In the genomic region with DNA sequence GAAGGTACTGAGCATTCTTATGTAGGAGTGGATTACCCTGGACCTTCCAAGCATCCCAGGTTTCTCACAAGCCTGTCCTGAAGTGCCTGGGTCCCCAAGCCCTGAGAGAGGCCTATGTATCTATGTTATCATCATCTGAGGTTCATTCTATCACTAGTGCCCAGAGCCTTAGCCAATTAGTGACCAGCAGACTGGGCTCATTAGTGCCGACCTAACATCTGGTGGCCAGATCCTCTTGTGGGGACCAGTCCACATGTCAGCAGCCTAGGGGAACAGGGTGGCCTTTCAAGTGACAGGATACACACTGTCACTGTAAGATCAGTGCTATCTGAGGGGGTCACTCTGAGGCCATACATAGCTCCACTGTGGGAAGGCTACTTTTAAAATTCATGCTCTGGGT, we compare ENCODE assay signal across 18 mouse cellular contexts. TPM values are rescaled to one million over a fixed set of nuclear protein-coding genes. Genes with fewer than 3 reads are reported as not detected.
"Had no signal": no experiment of that assay in that cellular context is flagged by ENCODE, and none has a peak within 500 bp of the region (broad histone marks: within the 10 kb centered on the region; RNA-seq: fewer than 3 reads in every experiment).

No protein-coding gene starts in this region.

- H3K9ac ChIP-seq: liver, embryonic 13.5 days; liver, postnatal 0 days; lung, embryonic 15.5 days; midbrain, embryonic 13.5 days had no signal

- H3K4me1 ChIP-seq: liver, embryonic 13.5 days; lung, embryonic 15.5 days; megakaryocyte, embryonic 14.5 days had no signal

- H3K4me2 ChIP-seq: liver, embryonic 13.5 days; lung, embryonic 15.5 days; midbrain, embryonic 13.5 days had no signal

- H3K9me3 ChIP-seq: liver, embryonic 13.5 days; lung, embryonic 15.5 days; megakaryocyte, embryonic 14.5 days; midbrain, embryonic 13.5 days had no signal

- H3K36me3 ChIP-seq: liver, embryonic 13.5 days; lung, embryonic 15.5 days; midbrain, embryonic 13.5 days had no signal

- DNase-seq: liver; liver, embryonic 13.5 days; liver, postnatal 0 days; lung, postnatal 14 days; right cerebral cortex, adult 18-20 months; right cerebral cortex, postnatal 25 days had no signal

- H3K4me3 ChIP-seq: layer of hippocampus, adult 2 months; liver, embryonic 13.5 days; lung, embryonic 15.5 days; megakaryocyte, embryonic 14.5 days; midbrain, embryonic 13.5 days had no signal

- H3K27ac ChIP-seq: layer of hippocampus, adult 2 months; liver, embryonic 13.5 days; lung, embryonic 15.5 days; macrophage; midbrain, embryonic 13.5 days; stomach, postnatal 0 days had no signal

- ATAC-seq: intestine, postnatal 0 days; liver, postnatal 0 days; midbrain, embryonic 13.5 days had no signal

RNA-seq across cellular contexts. Expression of a gene that starts 4.4 kb away (rescaled TPM):
- total RNA-seq: layer of hippocampus, adult 2 months; layer of hippocampus, postnatal 10 days; left cerebral cortex, postnatal 36 days; midbrain, postnatal 0 days had no signal
- polyA plus RNA-seq: intestine, postnatal 0 days; liver, embryonic 13.5 days; liver, postnatal 0 days; lung, embryonic 15.5 days; macrophage; midbrain, embryonic 13.5 days; midbrain, postnatal 0 days; neural tube, embryonic 14.5 days; small intestine, adult 2 months; stomach, postnatal 0 days had no signal
